Mouse (Mus musculus) heart, adult 2 months (tissue): Measurements from ENCODE around the gene Ror1. TPM values are rescaled to one million over a fixed set of nuclear protein-coding genes. Genes with fewer than 3 reads are reported as not detected.
A peak's percentile ranks its signal among the peaks of the same experiment; 100 is the strongest.

Experiments used
- DNase-seq, 2 experiments: peaks; one replicate each; pipeline ENCODE4 v3.0.0; 2021
- H3K27ac ChIP-seq: fragments of 200-600 bp; 2 replicates; pipeline ENCODE4 v1.8.1; 2022
- H3K27me3 ChIP-seq: fragments of 200-500 bp; 2 replicates; pipeline ENCODE4 v1.6.1; 2012; ENCODE audit warnings: mild to moderate bottlenecking, low read length, inconsistent platforms, mixed read lengths; ENCODE audit not compliant: control insufficient read depth, insufficient read depth
- H3K36me3 ChIP-seq: fragments of 200-500 bp; 2 replicates; pipeline ENCODE4 v1.6.1; 2012; ENCODE audit warnings: low read length, inconsistent platforms; ENCODE audit not compliant: control insufficient read depth, insufficient read depth
- H3K4me1 ChIP-seq: fragments of 200-500 bp; 2 replicates; pipeline ENCODE4 v1.6.1; 2011; ENCODE audit warnings: low read length; ENCODE audit not compliant: control insufficient read depth, insufficient read depth
- H3K4me3 ChIP-seq: fragments of 200-600 bp; 2 replicates; pipeline ENCODE4 v1.8.1; 2022
- H3K79me2 ChIP-seq: fragments of 200-500 bp; replicated peaks from 2 replicates; pipeline ENCODE4 v1.6.1; 2012; ENCODE audit warnings: mild to moderate bottlenecking, inconsistent platforms, low read length, moderate library complexity, mixed read lengths; ENCODE audit not compliant: control insufficient read depth, insufficient read depth
- H3K9ac ChIP-seq: fragments of 200-500 bp; 2 replicates; pipeline ENCODE4 v1.6.1; 2012; ENCODE audit warnings: low read depth, mild to moderate bottlenecking, control low read depth, inconsistent platforms, low read length, mixed read lengths
- CTCF ChIP-seq: fragments of 200-600 bp; IDR thresholded peaks from 2 replicates; pipeline ENCODE4 v1.8.1; 2022; ENCODE audit warnings: antibody characterized with exemption, mild to moderate bottlenecking, moderate library complexity
- EP300 ChIP-seq: fragments of 200-500 bp; IDR thresholded peaks from 2 replicates; pipeline ENCODE4 v1.6.1; 2011; ENCODE audit warnings: low read depth, low read length, control low read depth; ENCODE audit not compliant: insufficient read depth
- POLR2A ChIP-seq: fragments of 200-500 bp; IDR thresholded peaks from 2 replicates; pipeline ENCODE4 v1.6.1; 2011; ENCODE audit warnings: mild to moderate bottlenecking, low read depth, low read length, control low read depth; ENCODE audit not compliant: insufficient read depth
- WGBS: fragments of 180-500 bp; shearing (Covaris S2); methylation state at CpG from one replicate; pipeline ENCODE4 v1.1.7; 2018; 5-methylcytosine and 5-hydroxymethylcytosine counted together
- intact Hi-C: fragments of 180-260 bp; cut with DNase I; formaldehyde crosslinking; loops from one replicate; pipeline ENCODE4 v1.15.1; 2025
- polyA plus RNA-seq: library from polyadenylated mRNA; depleted of rRNA; stranded (reverse); fragments of >200 nt; gene quantifications from 2 replicates; pipeline ENCODE4 v1.2.3, GENCODE M21; 2012
- total RNA-seq, 2 experiments: library from RNA; stranded (reverse); gene quantifications; 2 replicates each; pipeline ENCODE4 v1.2.3; 2021

Ror1 gene
- total and polyA plus RNA-seq, 3 experiments: 2.3 to 5.0 (median 3.4) TPM

GRCm38 (mm10) chr4:100351797-100352290 lies 256.3 kb downstream of the Ror1 start:
- no peaks in the 10 kb centered on the region for H3K79me2 ChIP-seq
- H3K27ac ChIP-seq: no peak overlapping the region
- no peak overlapping the region for H3K9ac ChIP-seq
- peak in 1 of 2 experiments; percentile 15 for DNase-seq
- H3K36me3 ChIP-seq: no peaks in the 10 kb centered on the region; the same call in 1 of the 2 replicates
- no peaks in the 10 kb centered on the region for H3K27me3 ChIP-seq
- intact Hi-C loops: no loop called here
- H3K4me1 ChIP-seq: peaks cover 5% of the 10 kb centered on the region
- TF ChIP-seq CTCF (no peak), EP300 (no peak), POLR2A (no peak)
- no peak overlapping the region for H3K4me3 ChIP-seq

DNA sequence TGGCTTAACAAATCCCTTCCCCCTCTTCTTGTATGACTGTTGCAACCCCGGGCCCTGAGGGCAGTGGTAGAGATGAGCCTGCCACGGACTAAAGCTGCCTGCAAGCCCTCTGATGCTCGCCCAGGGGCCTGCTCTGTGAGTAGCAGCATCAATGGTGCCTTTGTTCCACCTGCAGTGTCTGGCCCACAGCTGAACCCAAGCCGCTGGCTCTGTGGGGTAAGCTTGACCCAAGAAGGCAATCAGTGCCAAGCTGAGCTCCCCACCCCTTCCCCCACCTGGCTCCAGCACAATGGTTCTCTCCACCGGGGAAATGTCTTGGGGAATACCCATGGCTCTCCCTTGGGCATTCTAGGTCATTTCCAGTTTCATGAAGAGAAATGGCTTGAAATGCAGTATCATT lies 260.0 kb downstream of the Ror1 start:
- intact Hi-C loops: no loop called here
- WGBS: 61% methylated on average over 5 of the region's 5 CpGs
- H3K4me3 ChIP-seq: no peak overlapping the region
- H3K9ac ChIP-seq: no peak overlapping the region
- H3K4me1 ChIP-seq: peaks cover 3% of the 10 kb centered on the region
- TF ChIP-seq EP300 (no peak), POLR2A (no peak), CTCF (no peak)
- DNase-seq: no peak
- H3K27ac ChIP-seq: no peak overlapping the region
- H3K79me2 ChIP-seq: no peaks in the 10 kb centered on the region
- H3K27me3 ChIP-seq: no peaks in the 10 kb centered on the region
- no peaks in the 10 kb centered on the region for H3K36me3 ChIP-seq

- peaks cover 2% of the 10 kb centered on the region; the same call in 1 of the 2 replicates for H3K4me1 ChIP-seq
- H3K9ac ChIP-seq: no peak overlapping the region
- no peaks in the 10 kb centered on the region for H3K79me2 ChIP-seq
- 54% methylated on average over 4 of the region's 4 CpGs for WGBS
- no peak overlapping the region for H3K27ac ChIP-seq
- H3K36me3 ChIP-seq: no peaks in the 10 kb centered on the region
- DNase-seq: no peak
- no peak overlapping the region for H3K4me3 ChIP-seq
- intact Hi-C loops: no loop called here
- TF ChIP-seq EP300 (no peak), CTCF (peak; percentile 17; the same call in 1 of the 2 replicates)
- H3K27me3 ChIP-seq: no peaks in the 10 kb centered on the region
These were observed 262.4 kb downstream of the Ror1 start for GRCm38 (mm10) chr4:100357881-100358589.

GRCm38 (mm10) chr4:100363666-100364065 lies 268.1 kb downstream of the Ror1 start:
- no peaks in the 10 kb centered on the region for H3K27me3 ChIP-seq
- H3K4me1 ChIP-seq: peaks cover 2% of the 10 kb centered on the region
- H3K36me3 ChIP-seq: no peaks in the 10 kb centered on the region
- intact Hi-C loops: no loop called here
- H3K4me3 ChIP-seq: no peak overlapping the region
- TF ChIP-seq EP300 (no peak), CTCF (no peak), POLR2A (no peak)
- no peak overlapping the region for H3K9ac ChIP-seq
- no peak for DNase-seq
- H3K79me2 ChIP-seq: no peaks in the 10 kb centered on the region
- no peak overlapping the region for H3K27ac ChIP-seq
- WGBS: 78% methylated on average over 7 of the region's 7 CpGs

DNA sequence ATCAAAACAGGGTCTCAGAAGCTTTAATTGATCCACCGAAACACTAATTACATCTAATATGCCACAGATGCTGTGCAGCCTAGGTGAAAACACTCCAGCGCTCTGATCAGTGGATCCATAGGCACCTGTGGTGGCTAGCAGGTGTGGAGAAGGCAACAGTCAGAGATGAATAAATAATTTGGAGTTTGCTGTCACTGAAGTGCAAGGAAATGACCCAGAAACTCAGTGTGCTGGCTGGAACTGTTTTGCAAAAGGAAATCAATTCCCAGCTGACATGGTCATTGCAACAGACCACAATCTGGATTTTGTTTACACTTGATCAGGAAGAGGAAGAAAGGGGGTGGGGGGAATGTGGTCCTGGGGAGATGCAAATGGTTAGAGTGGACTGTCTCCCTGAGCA lies 273.1 kb downstream of the Ror1 start:
- H3K4me3 ChIP-seq: no peak overlapping the region
- no peaks in the 10 kb centered on the region for H3K79me2 ChIP-seq
- DNase-seq: no peak
- peak overlapping the region; percentile 32 for H3K27ac ChIP-seq
- intact Hi-C loops: loop anchor here (5.0 kb wide), 1 partner anchor 34 kb away; no protein-coding TSS in a partner anchor
- no peaks in the 10 kb centered on the region for H3K27me3 ChIP-seq
- TF ChIP-seq POLR2A: no peak
- H3K4me1 ChIP-seq: peaks cover 2% of the 10 kb centered on the region
- H3K9ac ChIP-seq: no peak overlapping the region
- WGBS: 84% methylated on average over 2 of the region's 2 CpGs
- H3K36me3 ChIP-seq: no peaks in the 10 kb centered on the region

- H3K9ac ChIP-seq: no peak overlapping the region
- no peaks in the 10 kb centered on the region for H3K79me2 ChIP-seq
- no peak overlapping the region for H3K27ac ChIP-seq
- H3K36me3 ChIP-seq: no peaks in the 10 kb centered on the region
- DNase-seq: no peak
- H3K4me1 ChIP-seq: peaks cover 2% of the 10 kb centered on the region
- no peak for TF ChIP-seq POLR2A
- no peak for TF ChIP-seq EP300
- TF ChIP-seq CTCF: no peak
- WGBS: 90% methylated on average over 7 of the region's 7 CpGs
- no peak overlapping the region for H3K4me3 ChIP-seq
- intact Hi-C loops: loop anchor here (5.0 kb wide), 1 partner anchor 33 kb away; no protein-coding TSS in a partner anchor
- no peaks in the 10 kb centered on the region for H3K27me3 ChIP-seq
These were observed 274.1 kb downstream of the Ror1 start for GRCm38 (mm10) chr4:100369541-100370174.
